ENCODE assay signal across 24 mouse cellular contexts in the genomic region with DNA sequence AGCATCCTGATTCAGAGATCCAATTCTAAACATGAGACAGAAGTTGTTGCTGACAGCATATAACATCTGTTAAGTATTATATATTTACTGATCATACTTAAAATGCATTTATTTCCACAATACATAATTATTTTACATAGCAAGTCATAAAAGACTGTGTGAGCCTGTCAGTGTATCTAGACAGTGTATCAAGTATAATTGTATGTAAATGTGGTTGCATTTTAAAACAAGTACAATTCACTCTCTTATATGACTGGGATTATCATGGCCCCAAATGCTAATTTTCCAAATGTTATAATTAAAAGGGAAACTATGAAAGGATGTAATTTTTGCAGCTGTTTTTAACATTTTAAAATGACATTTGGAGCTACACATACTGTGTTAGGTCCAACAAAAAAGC.
DNase-seq lines count a peak whose midpoint lies in the region; ATAC-seq lines count a peak whose summit lies in the region.
"Had no signal": no experiment of that assay in that cellular context is flagged by ENCODE, and none has a peak within 500 bp of the region (broad histone marks: within the 10 kb centered on the region; RNA-seq: fewer than 3 reads in every experiment).

No protein-coding gene starts in this region.

- DNase-seq in forebrain, embryonic 10.5 days (ENCODE audit: extremely low spot score, low spot score): no peak
- DNase-seq in midbrain, embryonic 11.5 days (ENCODE audit: low spot score, missing footprints): peak; percentile 4
- no peak for DNase-seq in spleen, adult 18-20 months
- DNase-seq: adrenal gland, adult 8-10 months; adrenal gland, postnatal 14 days; adrenal gland, postnatal 36 days; B cell, adult 2 months; cerebellum, adult 11-12 months; cerebellum, adult 2 months; cerebellum, adult 9-10 months; cerebellum, postnatal 10 days; cerebellum, postnatal 25 days had no signal

- no peak overlapping the region for H3K4me2 ChIP-seq in forebrain, embryonic 13.5 days
- H3K4me2 ChIP-seq in forebrain, embryonic 15.5 days (replicated peaks): no peak overlapping the region
- no peak overlapping the region for H3K4me2 ChIP-seq in forebrain, embryonic 12.5 days
- H3K4me2 ChIP-seq in midbrain, embryonic 11.5 days: no peak overlapping the region
- no peak overlapping the region for H3K4me2 ChIP-seq in midbrain, embryonic 16.5 days (ENCODE audit: low read length)
- H3K4me2 ChIP-seq: embryonic facial prominence, embryonic 13.5 days; embryonic facial prominence, embryonic 15.5 days had no signal

- H3K4me3 ChIP-seq in forebrain, embryonic 13.5 days: no peak overlapping the region
- H3K4me3 ChIP-seq in forebrain, embryonic 10.5 days: no peak overlapping the region
- no peak overlapping the region for H3K4me3 ChIP-seq in forebrain, embryonic 15.5 days
- H3K4me3 ChIP-seq in forebrain, embryonic 12.5 days (replicated peaks): no peak overlapping the region
- H3K4me3 ChIP-seq in midbrain, embryonic 11.5 days (ENCODE audit: low read depth, low read length): no peak overlapping the region
- no peak overlapping the region for H3K4me3 ChIP-seq in midbrain, embryonic 16.5 days (ENCODE audit: low read depth, low read length)
- H3K4me3 ChIP-seq: embryonic facial prominence, embryonic 13.5 days; embryonic facial prominence, embryonic 15.5 days; erythroblast, embryonic 14.5 days had no signal

- no peak overlapping the region for H3K9ac ChIP-seq in forebrain, embryonic 13.5 days
- no peak overlapping the region for H3K9ac ChIP-seq in forebrain, embryonic 15.5 days (replicated peaks)
- H3K9ac ChIP-seq in forebrain, embryonic 12.5 days: no peak overlapping the region
- no peak overlapping the region for H3K9ac ChIP-seq in midbrain, embryonic 11.5 days (ENCODE audit: low read length)
- no peak overlapping the region for H3K9ac ChIP-seq in midbrain, embryonic 16.5 days (ENCODE audit: low read depth, low read length)
- H3K9ac ChIP-seq: embryonic facial prominence, embryonic 13.5 days; embryonic facial prominence, embryonic 15.5 days had no signal

- H3K36me3 ChIP-seq in forebrain, embryonic 13.5 days (ENCODE audit: poor library complexity, severe bottlenecking): no peaks in the 10 kb centered on the region
- no peaks in the 10 kb centered on the region for H3K36me3 ChIP-seq in forebrain, embryonic 10.5 days (replicated peaks)
- H3K36me3 ChIP-seq in forebrain, embryonic 15.5 days: no peaks in the 10 kb centered on the region
- no peaks in the 10 kb centered on the region for H3K36me3 ChIP-seq in forebrain, embryonic 12.5 days (replicated peaks)
- H3K36me3 ChIP-seq in midbrain, embryonic 11.5 days (ENCODE audit: control insufficient read depth, insufficient read depth, low read length): no peaks in the 10 kb centered on the region
- H3K36me3 ChIP-seq in midbrain, embryonic 16.5 days (ENCODE audit: control insufficient read depth, insufficient read depth, low read length): no peaks in the 10 kb centered on the region
- H3K36me3 ChIP-seq: embryonic facial prominence, embryonic 13.5 days; embryonic facial prominence, embryonic 15.5 days; G1E had no signal

- no peaks in the 10 kb centered on the region for H3K9me3 ChIP-seq in forebrain, embryonic 13.5 days (replicated peaks)
- no peaks in the 10 kb centered on the region for H3K9me3 ChIP-seq in forebrain, embryonic 10.5 days
- no peaks in the 10 kb centered on the region for H3K9me3 ChIP-seq in forebrain, embryonic 15.5 days
- no peaks in the 10 kb centered on the region for H3K9me3 ChIP-seq in forebrain, embryonic 12.5 days
- H3K9me3 ChIP-seq in midbrain, embryonic 11.5 days (ENCODE audit: control insufficient read depth, low read length): no peaks in the 10 kb centered on the region
- no peaks in the 10 kb centered on the region for H3K9me3 ChIP-seq in midbrain, embryonic 16.5 days (replicated peaks; ENCODE audit: control insufficient read depth, low read length, poor library complexity, severe bottlenecking)
- H3K9me3 ChIP-seq: embryonic facial prominence, embryonic 13.5 days; embryonic facial prominence, embryonic 15.5 days; G1E had no signal

- no peak overlapping the region for H3K27ac ChIP-seq in forebrain, embryonic 13.5 days
- H3K27ac ChIP-seq in forebrain, embryonic 10.5 days: no peak overlapping the region
- no peak overlapping the region for H3K27ac ChIP-seq in forebrain, embryonic 15.5 days (replicated peaks)
- H3K27ac ChIP-seq in forebrain, embryonic 12.5 days: no peak overlapping the region
- no peak overlapping the region for H3K27ac ChIP-seq in midbrain, embryonic 11.5 days (ENCODE audit: low read depth, low read length)
- no peak overlapping the region for H3K27ac ChIP-seq in midbrain, embryonic 16.5 days (ENCODE audit: low read length)
- H3K27ac ChIP-seq: embryonic facial prominence, embryonic 13.5 days; embryonic facial prominence, embryonic 15.5 days had no signal

- 0 out of 2 replicates have a peak, but pooled peaks have one; percentile 19 for ATAC-seq in forebrain, embryonic 13.5 days
- peak; percentile 55; the same call in 1 of the 2 replicates for ATAC-seq in forebrain, embryonic 15.5 days (replicated peaks)
- ATAC-seq in forebrain, embryonic 12.5 days (ENCODE audit: low FRiP score): no peak
- no peak for ATAC-seq in midbrain, embryonic 11.5 days (ENCODE audit: low FRiP score)
- ATAC-seq in midbrain, embryonic 16.5 days: no peak
- ATAC-seq: activated CD4-positive, CD25-positive, alpha-beta regulatory T cell, adult 4 months; CD4-positive, CD25-positive, alpha-beta regulatory T cell, adult 4 months; Patski had no signal

- H3K4me1 ChIP-seq in forebrain, embryonic 13.5 days: no peaks in the 10 kb centered on the region
- H3K4me1 ChIP-seq in forebrain, embryonic 10.5 days: no peaks in the 10 kb centered on the region
- H3K4me1 ChIP-seq in forebrain, embryonic 15.5 days: no peaks in the 10 kb centered on the region
- H3K4me1 ChIP-seq in forebrain, embryonic 12.5 days: no peaks in the 10 kb centered on the region
- peaks cover 2% of the 10 kb centered on the region; the same call in 1 of the 2 replicates for H3K4me1 ChIP-seq in midbrain, embryonic 11.5 days (ENCODE audit: control insufficient read depth, insufficient read depth, low read length)
- H3K4me1 ChIP-seq in midbrain, embryonic 16.5 days (ENCODE audit: control insufficient read depth, insufficient read depth, low read length): no peaks in the 10 kb centered on the region

- no peaks in the 10 kb centered on the region for H3K27me3 ChIP-seq in forebrain, embryonic 13.5 days
- no peaks in the 10 kb centered on the region for H3K27me3 ChIP-seq in forebrain, embryonic 10.5 days (ENCODE audit: poor library complexity, severe bottlenecking)
- no peaks in the 10 kb centered on the region for H3K27me3 ChIP-seq in forebrain, embryonic 15.5 days
- H3K27me3 ChIP-seq in forebrain, embryonic 12.5 days: no peaks in the 10 kb centered on the region
- H3K27me3 ChIP-seq in midbrain, embryonic 11.5 days (ENCODE audit: control insufficient read depth, insufficient read depth, low read length): no peaks in the 10 kb centered on the region
- H3K27me3 ChIP-seq in midbrain, embryonic 16.5 days (ENCODE audit: control insufficient read depth, insufficient read depth, low read depth, low read length): no peaks in the 10 kb centered on the region
- H3K27me3 ChIP-seq: CH12.LX; embryonic facial prominence, embryonic 13.5 days; embryonic facial prominence, embryonic 15.5 days; Patski had no signal

Comparison
In these comparisons a context has a peak if more than half of its experiments do, and no peak if none do; other contexts are left out.
1. ATAC-seq: peak in forebrain, embryonic 13.5 days (single experiment) and forebrain, embryonic 15.5 days (single experiment); none in forebrain, embryonic 12.5 days (single experiment), midbrain, embryonic 11.5 days (single experiment) and midbrain, embryonic 16.5 days (single experiment).